Mouse (Mus musculus) G1E (cell line): ENCODE measurements around the gene Zfp28. TPM values are rescaled to one million over a fixed set of nuclear protein-coding genes. Genes with fewer than 3 reads are reported as not detected.

Experiments
- ATAC-seq: 2 replicates; pipeline ENCODE4 v1.8.0; 2016; ENCODE audit warnings: mild to moderate bottlenecking; ENCODE audit not compliant: insufficient number of reproducible peaks, poor library complexity, low FRiP score, severe bottlenecking; ENCODE audit errors: extremely low read depth
- DNase-seq: peaks from one replicate; pipeline ENCODE4 v3.0.0; 2012; ENCODE audit warnings: low spot score
- H3K27me3 ChIP-seq: 2 replicates; pipeline ENCODE4 v1.6.1; 2012; ENCODE audit warnings: mild to moderate bottlenecking, low read length, inconsistent platforms; ENCODE audit not compliant: insufficient read depth
- H3K36me3 ChIP-seq: replicated peaks from 2 replicates; pipeline ENCODE3; 2012; ENCODE audit warnings: mild to moderate bottlenecking, inconsistent platforms
- H3K4me1 ChIP-seq: 2 replicates; pipeline ENCODE4 v1.6.1; 2012; ENCODE audit warnings: low read depth, low read length, inconsistent platforms, mixed read lengths; ENCODE audit not compliant: insufficient read depth
- H3K4me3 ChIP-seq: 2 replicates; pipeline ENCODE4 v1.5.1; 2012; ENCODE audit warnings: low read depth, mild to moderate bottlenecking, inconsistent platforms, low read length, moderate library complexity, mixed read lengths
- H3K9me3 ChIP-seq: replicated peaks from 2 replicates; pipeline ENCODE4 v1.6.1; 2012; ENCODE audit warnings: inconsistent platforms
- CTCF ChIP-seq: IDR thresholded peaks from 2 replicates; pipeline ENCODE4 v1.5.1; 2012; ENCODE audit warnings: low read depth, low read length, inconsistent platforms, mixed read lengths
- GATA1 ChIP-seq: IDR thresholded peaks from 2 replicates; pipeline ENCODE4 v1.6.1; 2012; ENCODE audit warnings: borderline replicate concordance, low read length, inconsistent platforms, mixed read lengths
- GATA2 ChIP-seq: IDR thresholded peaks from 2 replicates; pipeline ENCODE4 v1.6.1; 2012; ENCODE audit warnings: low read depth, low read length, inconsistent platforms, borderline replicate concordance
- POLR2AphosphoS5 ChIP-seq: IDR thresholded peaks from 2 replicates; pipeline ENCODE4 v1.6.1; 2012; ENCODE audit warnings: low read depth, low read length, inconsistent platforms; ENCODE audit not compliant: insufficient replicate concordance
- TAL1 ChIP-seq: conservative IDR thresholded peaks from 2 replicates; pipeline ENCODE4 v1.6.1; 2012; ENCODE audit warnings: low read depth, low read length, inconsistent platforms, mixed read lengths
- polyA plus RNA-seq: library from polyadenylated mRNA; stranded (reverse); fragments of >175 nt; gene quantifications from 2 replicates; pipeline ENCODE4 v1.2.3, GENCODE M21; 2012
- total RNA-seq, 2 experiments: library from RNA; stranded (forward) in 1 of 2; stranded (reverse) in 1 of 2; fragments of 200-1000 nt in 1 of 2; fragments of >200 nt in 1 of 2; fragmentation: Nextera tagmentation in 1 of 2; gene quantifications; 2 replicates each; pipeline ENCODE4 v1.2.3; 2014 to 2017

Zfp28 gene
- total and polyA plus RNA-seq, 3 experiments: 0.46 to 2.1 (median 1.8) TPM

DNA sequence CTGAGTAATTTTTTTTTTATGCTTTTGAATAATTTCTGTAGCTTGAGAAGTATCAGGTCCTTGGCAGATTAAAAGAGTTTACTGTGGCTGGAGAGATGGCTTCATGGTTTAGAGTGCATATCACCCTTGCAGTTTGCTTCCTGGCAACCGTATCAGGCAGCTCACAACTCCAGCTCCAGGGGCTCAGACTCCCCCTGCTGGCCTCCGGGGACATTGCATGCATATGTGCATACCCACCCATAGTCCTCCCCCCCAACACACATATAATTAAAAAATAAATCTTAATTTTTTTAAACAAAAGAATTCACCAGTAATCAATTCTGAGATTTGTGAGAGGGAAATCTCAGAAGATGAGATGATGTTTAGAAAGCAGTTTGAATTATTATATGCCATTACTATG lies 47.2 kb downstream of the Zfp28 start:
- H3K4me3 ChIP-seq: no peak overlapping the region
- DNase-seq: peak; percentile 9
- ATAC-seq: no peak; the same call in 1 of the 2 replicates
- no peak for TF ChIP-seq TAL1
- TF ChIP-seq CTCF: peak; percentile 44; the same call in 1 of the 2 replicates
- TF ChIP-seq GATA2: no peak
- H3K4me1 ChIP-seq: no peaks in the 10 kb centered on the region
- peaks cover 5% of the 10 kb centered on the region for H3K9me3 ChIP-seq
- H3K36me3 ChIP-seq: no peaks in the 10 kb centered on the region
- H3K27me3 ChIP-seq: no peaks in the 10 kb centered on the region

- H3K36me3 ChIP-seq: no peaks in the 10 kb centered on the region
- H3K4me1 ChIP-seq: peaks cover 4% of the 10 kb centered on the region; the same call in 1 of the 2 replicates
- ATAC-seq (no peak), DNase-seq (no peak)
- H3K4me3 ChIP-seq: no peak within 1 kb of the TSS
- H3K9me3 ChIP-seq: no peaks in the 10 kb centered on the region
- TF ChIP-seq TAL1 (no peak), CTCF (no peak), POLR2AphosphoS5 (no peak), GATA2 (no peak), GATA1 (no peak)
- H3K27me3 ChIP-seq: no peaks in the 10 kb centered on the region
Observed at GRCm38 (mm10) chr7:6438388-6438787, 55.3 kb downstream of the Zfp28 start, which contains the start of gene Olfr1344. TSS of gene Olfr1344 (plus strand) at chr7:6438688.

DNA sequence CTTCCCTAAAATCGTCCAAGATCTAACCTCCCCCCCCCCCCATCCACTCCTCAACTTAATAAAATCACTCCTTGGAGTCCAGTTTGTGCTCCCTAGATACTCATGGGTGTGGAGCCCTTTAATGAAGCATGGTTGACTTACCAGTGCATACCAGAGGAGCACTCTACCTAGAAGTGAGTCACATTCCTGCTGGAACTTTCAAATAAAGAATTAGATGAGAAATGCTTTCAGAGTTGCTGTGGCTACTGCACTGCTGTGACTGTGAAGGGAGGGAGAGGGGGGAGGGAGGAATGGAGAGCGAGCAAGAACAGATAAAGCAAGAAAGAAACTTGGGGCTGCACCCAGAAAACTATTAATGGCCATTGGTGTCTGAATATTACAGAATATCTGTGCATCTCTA lies 58.1 kb downstream of the Zfp28 start:
- Histone ChIP-seq H3K9me3 (no peaks in the 10 kb centered on the region), H3K4me1 (peaks cover 4% of the 10 kb centered on the region; the same call in 1 of the 2 replicates), H3K4me3 (no peak overlapping the region), H3K27me3 (no peaks in the 10 kb centered on the region), H3K36me3 (no peaks in the 10 kb centered on the region)
- TF ChIP-seq CTCF: no peak
- no peak for TF ChIP-seq GATA1
- TF ChIP-seq POLR2AphosphoS5: no peak
- no peak for TF ChIP-seq TAL1
- no peak for TF ChIP-seq GATA2
- DNase-seq: no peak
- ATAC-seq: no peak

Other genes with a start within 250 kb of the Zfp28 start
- 23.5 and 36.9 TPM in 2 replicates for gene Zfp787, start 227.3 kb upstream of the Zfp28 start, total RNA-seq (2014; fragmentation: Nextera tagmentation)
- 33.1 and 39.0 TPM in 2 replicates for gene Zfp787, start 227.3 kb upstream of the Zfp28 start, total RNA-seq (2017)
- gene Zfp787, start 227.3 kb upstream of the Zfp28 start, polyA plus RNA-seq: 47.7 and 49.8 TPM in 2 replicates
- gene Zfp444, start 211.1 kb upstream of the Zfp28 start, total RNA-seq (2014; fragmentation: Nextera tagmentation): 7.1 and 15.0 TPM in 2 replicates
- 26.9 and 29.3 TPM in 2 replicates for gene Zfp444, start 211.1 kb upstream of the Zfp28 start, total RNA-seq (2017)
- gene Zfp444, start 211.1 kb upstream of the Zfp28 start, polyA plus RNA-seq: 45.2 and 48.6 TPM in 2 replicates
- not detected in 2 replicates for gene Galp, start 186.2 kb upstream of the Zfp28 start, total RNA-seq (2014; fragmentation: Nextera tagmentation)
- gene Galp, start 186.2 kb upstream of the Zfp28 start, total RNA-seq (2017): not detected in 2 replicates
- not detected in 2 replicates for gene Galp, start 186.2 kb upstream of the Zfp28 start, polyA plus RNA-seq
- not detected in 2 replicates for gene Zscan5b, start 161.0 kb upstream of the Zfp28 start, total RNA-seq (2014; fragmentation: Nextera tagmentation)
- not detected in 2 replicates for gene Zscan5b, start 161.0 kb upstream of the Zfp28 start, total RNA-seq (2017)
- not detected in 2 replicates for gene Zscan5b, start 161.0 kb upstream of the Zfp28 start, polyA plus RNA-seq
- gene Epp13, start 130.6 kb upstream of the Zfp28 start, total RNA-seq (2014; fragmentation: Nextera tagmentation): not detected in 2 replicates
- gene Epp13, start 130.6 kb upstream of the Zfp28 start, total RNA-seq (2017): not detected in 2 replicates
- gene Epp13, start 130.6 kb upstream of the Zfp28 start, polyA plus RNA-seq: not detected in 2 replicates
- gene Zfp667, start 96.7 kb upstream of the Zfp28 start, total RNA-seq (2014; fragmentation: Nextera tagmentation): 10.1 and 12.8 TPM in 2 replicates
- 16.3 and 17.0 TPM in 2 replicates for gene Zfp667, start 96.7 kb upstream of the Zfp28 start, total RNA-seq (2017)
- gene Zfp667, start 96.7 kb upstream of the Zfp28 start, polyA plus RNA-seq: 0.19 and 0.47 TPM in 2 replicates
- gene Zfp583, start 52.0 kb upstream of the Zfp28 start, total RNA-seq (2014; fragmentation: Nextera tagmentation): 1.2 and 3.1 TPM in 2 replicates
- gene Zfp583, start 52.0 kb upstream of the Zfp28 start, total RNA-seq (2017): 0.49 and 0.64 TPM in 2 replicates
- 0.29 and 0.38 TPM in 2 replicates for gene Zfp583, start 52.0 kb upstream of the Zfp28 start, polyA plus RNA-seq
- not detected in 2 replicates for gene Gm3854, start 39.5 kb upstream of the Zfp28 start, total RNA-seq (2014; fragmentation: Nextera tagmentation)
- gene Gm3854, start 39.5 kb upstream of the Zfp28 start, total RNA-seq (2017): 0.05 and 0.12 TPM in 2 replicates
- gene Gm3854, start 39.5 kb upstream of the Zfp28 start, polyA plus RNA-seq: not detected in 2 replicates
- 0.83 and 8.5 TPM in 2 replicates for gene Zfp78, start 20.0 kb upstream of the Zfp28 start, total RNA-seq (2014; fragmentation: Nextera tagmentation)
- 2.3 and 2.5 TPM in 2 replicates for gene Zfp78, start 20.0 kb upstream of the Zfp28 start, total RNA-seq (2017)
- 0.03 and 0.12 TPM in 2 replicates for gene Zfp78, start 20.0 kb upstream of the Zfp28 start, polyA plus RNA-seq
- 1.5 TPM in 1 of 2 replicates, not detected in the other for gene Smim17, start 15.4 kb downstream of the Zfp28 start, total RNA-seq (2014; fragmentation: Nextera tagmentation)
- gene Smim17, start 15.4 kb downstream of the Zfp28 start, total RNA-seq (2017): not detected in 2 replicates
- not detected in 2 replicates for gene Smim17, start 15.4 kb downstream of the Zfp28 start, polyA plus RNA-seq
- not detected in 2 replicates for gene Gm20715, start 27.0 kb downstream of the Zfp28 start, total RNA-seq (2014; fragmentation: Nextera tagmentation)
- 0.06 and 0.11 TPM in 2 replicates for gene Gm20715, start 27.0 kb downstream of the Zfp28 start, total RNA-seq (2017)
- not detected in 2 replicates for gene Gm20715, start 27.0 kb downstream of the Zfp28 start, polyA plus RNA-seq
- gene Olfr1344, start 55.4 kb downstream of the Zfp28 start, total RNA-seq (2014; fragmentation: Nextera tagmentation): not detected in 2 replicates
- 0.11 TPM in 1 of 2 replicates, not detected in the other for gene Olfr1344, start 55.4 kb downstream of the Zfp28 start, total RNA-seq (2017)
- gene Olfr1344, start 55.4 kb downstream of the Zfp28 start, polyA plus RNA-seq: not detected in 2 replicates
- gene Olfr1336, start 72.9 kb downstream of the Zfp28 start, total RNA-seq (2014; fragmentation: Nextera tagmentation): not detected in 2 replicates
- under 0.01 and 0.16 TPM in 2 replicates for gene Olfr1336, start 72.9 kb downstream of the Zfp28 start, total RNA-seq (2017)
- not detected in 2 replicates for gene Olfr1336, start 72.9 kb downstream of the Zfp28 start, polyA plus RNA-seq
- not detected in 2 replicates for gene Olfr1346, start 83.8 kb downstream of the Zfp28 start, total RNA-seq (2014; fragmentation: Nextera tagmentation)
- gene Olfr1346, start 83.8 kb downstream of the Zfp28 start, total RNA-seq (2017): 0.06 and 0.11 TPM in 2 replicates
- not detected in 2 replicates for gene Olfr1346, start 83.8 kb downstream of the Zfp28 start, polyA plus RNA-seq
- not detected in 2 replicates for gene Olfr5, start 103.6 kb downstream of the Zfp28 start, total RNA-seq (2014; fragmentation: Nextera tagmentation)
- 0.11 TPM in 1 of 2 replicates, not detected in the other for gene Olfr5, start 103.6 kb downstream of the Zfp28 start, total RNA-seq (2017)
- gene Olfr5, start 103.6 kb downstream of the Zfp28 start, polyA plus RNA-seq: not detected in 2 replicates
- not detected in 2 replicates for gene Olfr1347, start 116.5 kb downstream of the Zfp28 start, total RNA-seq (2014; fragmentation: Nextera tagmentation)
- gene Olfr1347, start 116.5 kb downstream of the Zfp28 start, total RNA-seq (2017): 0.12 and 0.33 TPM in 2 replicates
- not detected in 2 replicates for gene Olfr1347, start 116.5 kb downstream of the Zfp28 start, polyA plus RNA-seq
- gene Olfr1348, start 125.5 kb downstream of the Zfp28 start, total RNA-seq (2014; fragmentation: Nextera tagmentation): not detected in 2 replicates
- gene Olfr1348, start 125.5 kb downstream of the Zfp28 start, total RNA-seq (2017): 0.23 TPM in 1 of 2 replicates, not detected in the other
- gene Olfr1348, start 125.5 kb downstream of the Zfp28 start, polyA plus RNA-seq: not detected in 2 replicates
- gene Olfr1349, start 139.7 kb downstream of the Zfp28 start, total RNA-seq (2014; fragmentation: Nextera tagmentation): not detected in 2 replicates
- gene Olfr1349, start 139.7 kb downstream of the Zfp28 start, total RNA-seq (2017): 0.12 and 0.22 TPM in 2 replicates
- gene Olfr1349, start 139.7 kb downstream of the Zfp28 start, polyA plus RNA-seq: not detected in 2 replicates
- not detected in 2 replicates for gene Olfr1350, start 181.5 kb downstream of the Zfp28 start, total RNA-seq (2014; fragmentation: Nextera tagmentation)
- gene Olfr1350, start 181.5 kb downstream of the Zfp28 start, total RNA-seq (2017): 0.05 and 0.29 TPM in 2 replicates
- not detected in 2 replicates for gene Olfr1350, start 181.5 kb downstream of the Zfp28 start, polyA plus RNA-seq